Comparison of ENCODE assay signal across 11 mouse cellular contexts in genomic region chr8:85460804-85461203, GRCm38 (mm10). TPM values are rescaled to one million over a fixed set of nuclear protein-coding genes. Genes with fewer than 3 reads are reported as not detected.
DNase-seq lines count a peak whose midpoint lies in the region; ATAC-seq and TF ChIP-seq lines count a peak whose summit lies in the region.
"Had no signal": no experiment of that assay in that cellular context is flagged by ENCODE, and none has a peak within 500 bp of the region (broad histone marks: within the 10 kb centered on the region; RNA-seq: fewer than 3 reads in every experiment).

No protein-coding gene starts in this region.

- WGBS in thymus, adult 2 months = 82% methylated on average over 5 of the region's 5 CpGs

- no peak overlapping the region for H3K4me3 ChIP-seq in thymus, adult 2 months (ENCODE audit: control insufficient read depth, insufficient read depth, low read length)
- H3K4me3 ChIP-seq: hindbrain, embryonic 10.5 days; midbrain, embryonic 10.5 days had no signal

- H3K4me1 ChIP-seq in thymus, adult 2 months (replicated peaks; ENCODE audit: control insufficient read depth, insufficient read depth, low read length) = no peaks in the 10 kb centered on the region
- H3K4me1 ChIP-seq: hindbrain, embryonic 10.5 days; midbrain, embryonic 10.5 days had no signal

- no peaks in the 10 kb centered on the region for H3K27me3 ChIP-seq in thymus, adult 2 months (ENCODE audit: control insufficient read depth, insufficient read depth, low read length)

- H3K27ac ChIP-seq in thymus, adult 2 months (ENCODE audit: control insufficient read depth, insufficient read depth, low read length) = no peak overlapping the region
- H3K27ac ChIP-seq: hindbrain, embryonic 10.5 days; midbrain, embryonic 10.5 days had no signal

- intact Hi-C loops in left cerebral cortex, postnatal 4 days (cut with DNase I) = loop anchor here (10.0 kb wide), 1 partner anchor 1134 kb away; no protein-coding TSS in a partner anchor
- intact Hi-C loops in left cerebral cortex, postnatal 25 days (cut with DNase I) = no loop called here

- TF ChIP-seq POLR2A in thymus, adult 2 months (IDR thresholded peaks at IDR 0.05; ENCODE audit: control insufficient read depth, extremely low read depth, insufficient read depth, low read length, poor library complexity) = no peak

- ATAC-seq in monocyte, adult 5-6 weeks (replicated peaks; ENCODE audit: insufficient number of reproducible peaks, low FRiP score, low TSS enrichment, poor library complexity, severe bottlenecking) = no peak

- DNase-seq in cerebellum, postnatal 10 days = peak; percentile 18 to 29
- no peak for DNase-seq in cerebellum, postnatal 4 days (ENCODE audit: low spot score in 2 of 2)
- DNase-seq in left cerebral cortex, postnatal 4 days = peak; percentile 3
- no peak for DNase-seq in left cerebral cortex, postnatal 25 days (ENCODE audit: low spot score in 2 of 2)
- DNase-seq in ZHBTc4 (ENCODE audit: low read depth, low spot score) = peak; percentile 57
- DNase-seq in kidney, postnatal 36 days = peak; percentile 35 to 42
- no peak for DNase-seq in thymus, adult 2 months
- DNase-seq: right cerebral cortex, postnatal 25 days had no signal

- no peak for TF ChIP-seq CTCF in thymus, adult 2 months (IDR thresholded peaks at IDR 0.05; ENCODE audit: borderline replicate concordance, control insufficient read depth, extremely low read depth, insufficient read depth, low read length, poor library complexity)

- H3K36me3 ChIP-seq in thymus, adult 2 months (ENCODE audit: control insufficient read depth, insufficient read depth, low read length) = no peaks in the 10 kb centered on the region
- H3K36me3 ChIP-seq: hindbrain, embryonic 10.5 days; midbrain, embryonic 10.5 days had no signal

RNA-seq across cellular contexts. Expression of gene 4921524J17Rik, which starts 28.2 kb away (rescaled TPM):
- total RNA-seq in left cerebral cortex, postnatal 4 days (2021) = 10 to 100 TPM; 20.0 to 23.3 TPM
- total RNA-seq in left cerebral cortex, postnatal 25 days (2021) = 10 to 100 TPM; 12.9 to 13.8 TPM
- 22.8 to 81.0 TPM (median 62.0 TPM) in 3 replicates for total RNA-seq in monocyte, adult 5-6 weeks (2017)
- 6.6 and 7.2 TPM in 2 replicates for polyA plus RNA-seq in thymus, adult 2 months (2012; rRNA removed)

RNA-seq across cellular contexts. Expression of gene Gpt2, which starts 31.6 kb away (rescaled TPM):
- 10 to 100 TPM; 40.0 to 40.9 TPM for total RNA-seq in left cerebral cortex, postnatal 4 days (2021)
- total RNA-seq in left cerebral cortex, postnatal 25 days (2021) = 10 to 100 TPM; 52.8 to 60.2 TPM
- total RNA-seq in monocyte, adult 5-6 weeks (2017) = 0.29 to 1.3 TPM in 2 of 3 replicates, not detected in the other
- polyA plus RNA-seq in thymus, adult 2 months (2012; rRNA removed) = 6.0 and 8.2 TPM in 2 replicates

Comparison
In these comparisons a context has a peak if more than half of its experiments do, and no peak if none do; other contexts are left out.
1. DNase-seq: peak in cerebellum, postnatal 10 days (2 of 2), left cerebral cortex, postnatal 4 days (single experiment), ZHBTc4 (single experiment) and kidney, postnatal 36 days (2 of 2); none in cerebellum, postnatal 4 days (0 of 2), left cerebral cortex, postnatal 25 days (0 of 2) and thymus, adult 2 months (single experiment).
2. RNA of gene Gpt2, which starts 31.6 kb away (total RNA-seq): 52.8 to 60.2 TPM in left cerebral cortex, postnatal 25 days and 40.0 to 40.9 TPM in left cerebral cortex, postnatal 4 days; 0.29 to 1.3 TPM in monocyte, adult 5-6 weeks; every median in the first group is over 10 times any median in the second.